Mouse (Mus musculus): ENCODE data around the gene 2210408I21Rik. TPM values are rescaled to one million over a fixed set of nuclear protein-coding genes. Genes with fewer than 3 reads are reported as not detected.

Gene 2210408I21Rik
- polyA plus RNA-seq, 1 experiment from 2014 or later: 2.8 TPM

GRCm38 (mm10) chr13:77529760-77530159 is 394.4 kb downstream of the 2210408I21Rik start:
- DNase-seq (no peak), ATAC-seq (ENCODE audit: low read depth) (no peak)
- no peak overlapping the region for H3K4me2 ChIP-seq
- no peaks in the 10 kb centered on the region for H3K27me3 ChIP-seq
- H3K9me3 ChIP-seq (replicated peaks): no peaks in the 10 kb centered on the region
- H3K4me1 ChIP-seq (replicated peaks): no peaks in the 10 kb centered on the region
- no peak overlapping the region for H3K27ac ChIP-seq
- no peak overlapping the region for H3K4me3 ChIP-seq (replicated peaks)
- H3K36me3 ChIP-seq: no peaks in the 10 kb centered on the region
- no peak overlapping the region for H3K9ac ChIP-seq

DNA sequence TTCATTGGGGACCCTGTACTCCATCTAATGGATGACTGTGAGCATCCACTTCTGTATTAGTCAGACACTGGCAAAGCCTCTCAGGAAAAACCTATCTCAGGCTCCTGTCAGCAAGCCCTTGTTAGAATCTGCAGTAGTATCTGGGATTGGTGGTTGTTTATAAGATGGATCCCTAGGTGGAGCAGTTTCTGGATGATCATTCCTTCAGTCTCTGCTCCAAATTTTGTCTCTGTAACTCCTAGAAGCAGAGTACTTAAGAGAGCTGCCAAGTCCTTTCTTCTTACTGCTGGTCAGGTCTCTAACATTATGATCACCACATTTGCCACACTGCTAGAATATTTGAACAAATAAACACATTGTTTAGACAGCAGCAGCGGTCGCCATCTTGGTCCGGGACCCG is 402.1 kb downstream of the 2210408I21Rik start:
- H3K4me2 ChIP-seq: no peak overlapping the region
- H3K9me3 ChIP-seq (replicated peaks): 0 out of 2 replicates have a peak, but pooled peaks cover 4% of the 10 kb centered on the region
- DNase-seq: no peak
- H3K27me3 ChIP-seq: no peaks in the 10 kb centered on the region
- no peak overlapping the region for H3K9ac ChIP-seq
- no peak overlapping the region for H3K4me3 ChIP-seq (replicated peaks)
- H3K4me1 ChIP-seq (replicated peaks): no peaks in the 10 kb centered on the region
- no peaks in the 10 kb centered on the region for H3K36me3 ChIP-seq
- WGBS (ENCODE audit: insufficient replicate concordance): 76% methylated on average over 4 of the region's 4 CpGs
- no peak overlapping the region for H3K27ac ChIP-seq
- no peak for ATAC-seq (ENCODE audit: low read depth)

- H3K36me3 ChIP-seq: no peaks in the 10 kb centered on the region
- ATAC-seq (ENCODE audit: low read depth) (no peak), DNase-seq (no peak)
- H3K4me2 ChIP-seq: no peak overlapping the region
- no peak overlapping the region for H3K9ac ChIP-seq
- H3K27me3 ChIP-seq: no peaks in the 10 kb centered on the region
- H3K4me3 ChIP-seq (replicated peaks): no peak overlapping the region
- no peaks in the 10 kb centered on the region for H3K9me3 ChIP-seq (replicated peaks)
- no peak overlapping the region for H3K27ac ChIP-seq
- H3K4me1 ChIP-seq (replicated peaks): no peaks in the 10 kb centered on the region
- whole genome bisulfite sequencing (ENCODE audit: insufficient replicate concordance): 58% methylated on average over 16 of the region's 16 CpGs
Measured at GRCm38 (mm10) chr13:77547486-77548385, 412.4 kb downstream of the 2210408I21Rik start.

GRCm38 (mm10) chr13:77548386-77548695 is 413.0 kb downstream of the 2210408I21Rik start:
- Histone ChIP-seq H3K4me3 (replicated peaks) (no peak overlapping the region), H3K27me3 (no peaks in the 10 kb centered on the region), H3K9me3 (replicated peaks) (no peaks in the 10 kb centered on the region), H3K4me1 (replicated peaks) (no peaks in the 10 kb centered on the region), H3K9ac (no peak overlapping the region), H3K36me3 (no peaks in the 10 kb centered on the region), H3K4me2 (no peak overlapping the region), H3K27ac (no peak overlapping the region)
- 22% methylated on average over 3 of the region's 3 CpGs for WGBS (ENCODE audit: insufficient replicate concordance)
- DNase-seq (no peak), ATAC-seq (ENCODE audit: low read depth) (no peak)

- H3K4me1 ChIP-seq (replicated peaks): no peaks in the 10 kb centered on the region
- no peaks in the 10 kb centered on the region for H3K9me3 ChIP-seq (replicated peaks)
- ATAC-seq (ENCODE audit: low read depth) (no peak), DNase-seq (no peak)
- no peak overlapping the region for H3K4me3 ChIP-seq (replicated peaks)
- H3K27ac ChIP-seq: no peak overlapping the region
- H3K9ac ChIP-seq: no peak overlapping the region
- no peak overlapping the region for H3K4me2 ChIP-seq
- no peaks in the 10 kb centered on the region for H3K27me3 ChIP-seq
- H3K36me3 ChIP-seq: no peaks in the 10 kb centered on the region
- WGBS (ENCODE audit: insufficient replicate concordance): 60% methylated on average over 4 of the region's 4 CpGs
Measured at GRCm38 (mm10) chr13:77548750-77549149, 413.4 kb downstream of the 2210408I21Rik start.

DNA sequence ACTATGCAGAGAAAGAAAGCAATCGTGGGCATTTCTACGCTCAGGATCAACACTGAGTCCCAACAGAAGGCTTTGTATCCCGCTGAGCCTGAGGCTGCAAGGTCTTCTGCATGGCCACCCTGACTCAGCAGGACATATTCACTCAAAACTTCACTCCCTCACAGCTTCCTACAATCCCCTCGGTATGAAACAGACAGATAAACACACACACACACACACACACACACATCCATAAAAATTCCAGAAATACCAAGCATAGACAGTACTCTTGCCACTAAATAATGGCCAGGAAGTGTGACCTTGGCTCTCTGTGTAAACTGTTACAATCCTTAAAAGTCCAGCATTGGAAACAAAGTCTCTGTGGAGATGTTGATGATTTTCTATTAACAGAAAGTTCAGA is 458.7 kb downstream of the 2210408I21Rik start:
- Histone ChIP-seq H3K9ac (no peak overlapping the region), H3K27ac (no peak overlapping the region)
- WGBS (ENCODE audit: insufficient replicate concordance): 42% methylated on average over 4 of the region's 4 CpGs

GRCm38 (mm10) chr13:77615346-77615745 is 480.0 kb downstream of the 2210408I21Rik start:
- ATAC-seq (ENCODE audit: low read depth): no peak
- H3K27ac ChIP-seq: no peak overlapping the region
- H3K36me3 ChIP-seq: no peaks in the 10 kb centered on the region
- no peak for DNase-seq
- WGBS (ENCODE audit: insufficient replicate concordance): 65% methylated on average over 2 of the region's 2 CpGs
- no peak overlapping the region for H3K4me2 ChIP-seq
- no peak overlapping the region for H3K4me3 ChIP-seq (replicated peaks)
- no peaks in the 10 kb centered on the region for H3K4me1 ChIP-seq (replicated peaks)
- no peak overlapping the region for H3K9ac ChIP-seq
- H3K27me3 ChIP-seq: no peaks in the 10 kb centered on the region
- H3K9me3 ChIP-seq (replicated peaks): no peaks in the 10 kb centered on the region

More for the DNA sequence above, 458.7 kb downstream of the 2210408I21Rik start:
- Histone ChIP-seq H3K9me3 (replicated peaks) (no peaks in the 10 kb centered on the region; the same call in 1 of the 2 replicates), H3K4me1 (replicated peaks) (no peaks in the 10 kb centered on the region), H3K4me3 (replicated peaks) (no peak overlapping the region), H3K36me3 (no peaks in the 10 kb centered on the region), H3K4me2 (no peak overlapping the region), H3K27me3 (no peaks in the 10 kb centered on the region)
- ATAC-seq (ENCODE audit: low read depth) (no peak), DNase-seq (no peak)

Other genes with a start within 250 kb of the 2210408I21Rik start
- 22.5 and 24.3 TPM in 2 replicates for gene Slf1, start 67 bp upstream of the 2210408I21Rik start, polyA plus RNA-seq (2015; fragmentation: Nextera tagmentation; extraction: Ambion mirVana)

All from liver, embryonic 13.5 days (tissue).